Mouse (Mus musculus): Measurements from ENCODE around the gene Cxcl16.

- TF ChIP-seq CTCF (IDR thresholded peaks at IDR 0.05) (no peak), EP300 (IDR thresholded peaks at IDR 0.05) (no peak)
Observed at GRCm38 (mm10) chr11:70433951-70434350, 25.8 kb downstream of the Cxcl16 start.
